ENCODE assay signal across 8 mouse cellular contexts in genomic region chr13:21440503-21441206, GRCm38 (mm10). TPM values are rescaled to one million over a fixed set of nuclear protein-coding genes. Genes with fewer than 3 reads are reported as not detected.
DNase-seq lines count a peak whose midpoint lies in the region; ATAC-seq and TF ChIP-seq lines count a peak whose summit lies in the region.

Gene Pgbd1, minus strand, starts transcription at chr13:21441058.

- no peaks in the 10 kb centered on the region for H3K9me3 ChIP-seq in ES-Bruce4 (replicated peaks; ENCODE audit: control insufficient read depth, insufficient read depth, low read length, poor library complexity, severe bottlenecking)
- H3K9me3 ChIP-seq in forebrain, embryonic 12.5 days, result no peaks in the 10 kb centered on the region
- no peaks in the 10 kb centered on the region for H3K9me3 ChIP-seq in heart, embryonic 16.5 days (replicated peaks; ENCODE audit: control insufficient read depth, low read length)
- H3K9me3 ChIP-seq in liver, embryonic 13.5 days (replicated peaks), result no peaks in the 10 kb centered on the region
- H3K9me3 ChIP-seq in stomach, embryonic 15.5 days, result no peaks in the 10 kb centered on the region

- peak within 1 kb of the TSS; percentile 80 for H3K4me2 ChIP-seq in forebrain, embryonic 12.5 days
- H3K4me2 ChIP-seq in heart, embryonic 16.5 days (ENCODE audit: low read depth, low read length), result peak within 1 kb of the TSS; percentile 74
- H3K4me2 ChIP-seq in liver, embryonic 13.5 days, result peak within 1 kb of the TSS; percentile 76
- peak within 1 kb of the TSS; percentile 75 for H3K4me2 ChIP-seq in stomach, embryonic 15.5 days

- no peak for TF ChIP-seq EP300 in ES-Bruce4 (IDR thresholded peaks at IDR 0.05; ENCODE audit: insufficient read depth, low read depth, low read length)

- peak; percentile 12 for TF ChIP-seq CTCF in ES-Bruce4 (IDR thresholded peaks at IDR 0.05; ENCODE audit: low read depth, low read length)

- no peaks in the 10 kb centered on the region for H3K4me1 ChIP-seq in ES-Bruce4 (ENCODE audit: control insufficient read depth, insufficient read depth, low read length)
- peaks cover 14% of the 10 kb centered on the region for H3K4me1 ChIP-seq in forebrain, embryonic 12.5 days
- peaks cover 5% of the 10 kb centered on the region; the same call in 1 of the 2 replicates for H3K4me1 ChIP-seq in heart, embryonic 16.5 days (ENCODE audit: control insufficient read depth, insufficient read depth, low read length)
- H3K4me1 ChIP-seq in liver, embryonic 13.5 days (replicated peaks), result peaks cover 16% of the 10 kb centered on the region
- no peaks in the 10 kb centered on the region for H3K4me1 ChIP-seq in stomach, embryonic 15.5 days

- peak; percentile 74 for DNase-seq in kidney, postnatal 14 days
- peak; percentile 68 for DNase-seq in liver, embryonic 13.5 days
- DNase-seq in neural tube, embryonic 10.5 days (ENCODE audit: extremely low spot score, low spot score), result peak; percentile 76

- peak within 1 kb of the TSS; percentile 77 for H3K4me3 ChIP-seq in ES-Bruce4 (ENCODE audit: low read depth, low read length)
- H3K4me3 ChIP-seq in forebrain, embryonic 12.5 days (replicated peaks), result peak within 1 kb of the TSS; percentile 54
- peak within 1 kb of the TSS; percentile 57 for H3K4me3 ChIP-seq in heart, embryonic 16.5 days (ENCODE audit: low read length)
- peak within 1 kb of the TSS; percentile 62 for H3K4me3 ChIP-seq in liver, embryonic 13.5 days (replicated peaks)
- H3K4me3 ChIP-seq in stomach, embryonic 15.5 days (replicated peaks), result peak within 1 kb of the TSS; percentile 54

- H3K27ac ChIP-seq in ES-Bruce4 (ENCODE audit: insufficient read depth, low read length), result no peak within 1 kb of the TSS
- peak within 1 kb of the TSS; percentile 75 for H3K27ac ChIP-seq in forebrain, embryonic 12.5 days
- H3K27ac ChIP-seq in heart, embryonic 16.5 days (ENCODE audit: low read length), result peak within 1 kb of the TSS; percentile 86
- peak within 1 kb of the TSS; percentile 47 for H3K27ac ChIP-seq in liver, embryonic 13.5 days
- peak within 1 kb of the TSS; percentile 80 for H3K27ac ChIP-seq in stomach, embryonic 15.5 days

- peak within 1 kb of the TSS; percentile 54 for H3K9ac ChIP-seq in ES-Bruce4 (ENCODE audit: low read depth, poor library complexity, severe bottlenecking)
- peak within 1 kb of the TSS; percentile 71 for H3K9ac ChIP-seq in forebrain, embryonic 12.5 days
- peak within 1 kb of the TSS; percentile 73 for H3K9ac ChIP-seq in heart, embryonic 16.5 days (ENCODE audit: low read length)
- peak within 1 kb of the TSS; percentile 73 for H3K9ac ChIP-seq in liver, embryonic 13.5 days
- peak within 1 kb of the TSS; percentile 45 for H3K9ac ChIP-seq in stomach, embryonic 15.5 days

- no peaks in the 10 kb centered on the region for H3K27me3 ChIP-seq in ES-Bruce4 (ENCODE audit: control insufficient read depth, insufficient read depth, low read length, poor library complexity, severe bottlenecking)
- no peaks in the 10 kb centered on the region for H3K27me3 ChIP-seq in forebrain, embryonic 12.5 days
- no peaks in the 10 kb centered on the region for H3K27me3 ChIP-seq in heart, embryonic 16.5 days (ENCODE audit: control insufficient read depth, insufficient read depth, low read length)
- no peaks in the 10 kb centered on the region for H3K27me3 ChIP-seq in liver, embryonic 13.5 days
- H3K27me3 ChIP-seq in stomach, embryonic 15.5 days (replicated peaks), result no peaks in the 10 kb centered on the region

- no peak for TF ChIP-seq POLR2A in ES-Bruce4 (IDR thresholded peaks at IDR 0.05; ENCODE audit: insufficient read depth, low read length)

- peak; percentile 97 for ATAC-seq in cerebellum, adult (ENCODE audit: insufficient number of reproducible peaks, low FRiP score, low TSS enrichment)
- ATAC-seq in forebrain, embryonic 12.5 days (ENCODE audit: low FRiP score), result peak; percentile 93
- peak; percentile 86 for ATAC-seq in heart, embryonic 16.5 days (replicated peaks; ENCODE audit: extremely low read depth, insufficient read depth, low FRiP score)
- ATAC-seq in liver, embryonic 13.5 days (ENCODE audit: low read depth), result peak; percentile 89
- ATAC-seq in stomach, embryonic 15.5 days (ENCODE audit: insufficient read depth, low FRiP score, low read depth), result peak; percentile 79; the same call in 1 of the 2 replicates

- under 1% methylated on average over 32 of the region's 32 CpGs for WGBS in forebrain, embryonic 12.5 days
- WGBS in heart, embryonic 16.5 days, result under 1% methylated on average over 32 of the region's 32 CpGs
- under 1% methylated on average over 32 of the region's 32 CpGs for WGBS in liver, embryonic 13.5 days (ENCODE audit: insufficient replicate concordance)
- WGBS in stomach, embryonic 15.5 days, result under 1% methylated on average over 32 of the region's 32 CpGs

- peaks cover 17% of the 10 kb centered on the region for H3K36me3 ChIP-seq in ES-Bruce4 (ENCODE audit: control insufficient read depth, insufficient read depth, low read length, poor library complexity, severe bottlenecking)
- peaks cover 28% of the 10 kb centered on the region for H3K36me3 ChIP-seq in forebrain, embryonic 12.5 days (replicated peaks)
- H3K36me3 ChIP-seq in heart, embryonic 16.5 days (ENCODE audit: control insufficient read depth, insufficient read depth), result peaks cover 22% of the 10 kb centered on the region
- peaks cover 18% of the 10 kb centered on the region for H3K36me3 ChIP-seq in liver, embryonic 13.5 days
- peaks cover 11% of the 10 kb centered on the region for H3K36me3 ChIP-seq in stomach, embryonic 15.5 days

RNA-seq across cellular contexts. Expression of gene Pgbd1, which starts in this region (rescaled TPM):
- polyA plus RNA-seq in ES-Bruce4 (2011; ENCODE audit: insufficient read depth, insufficient read length, low read depth, missing spikeins), result 3.4 and 3.6 TPM in 2 replicates
- 5.6 and 6.2 TPM in 2 replicates for polyA plus RNA-seq in forebrain, embryonic 12.5 days (2016; fragmentation: Nextera tagmentation; extraction: Ambion mirVana)
- polyA plus RNA-seq in heart, embryonic 16.5 days (2015; fragmentation: Nextera tagmentation; extraction: Ambion mirVana), result 3.2 and 3.9 TPM in 2 replicates
- polyA plus RNA-seq in liver, embryonic 13.5 days (2015; fragmentation: Nextera tagmentation; extraction: Ambion mirVana), result 1.6 and 1.7 TPM in 2 replicates
- 2.5 and 2.6 TPM in 2 replicates for polyA plus RNA-seq in stomach, embryonic 15.5 days (2015; fragmentation: Nextera tagmentation; extraction: Ambion mirVana)
